Mouse (Mus musculus) WW6 (cell line): Measurements from ENCODE around the gene C1rl.
"Not testable (repeated sequence)": the region's sequence is repeated elsewhere in the genome, so short reads cannot be mapped to it uniquely, and the experiment has no call there.

Experiments
- DNase-seq: peaks from one replicate; pipeline ENCODE4 v3.0.0-alpha.2; 2013; ENCODE audit warnings: low read depth, low spot score

Gene C1rl

GRCm38 (mm10) chr6:124472801-124473200, 20.1 kb upstream of the C1rl start:
- no peak for DNase-seq

- no peak for DNase-seq
Observed at GRCm38 (mm10) chr6:124474621-124475020, 18.3 kb upstream of the C1rl start.

- DNase-seq, result not testable (repeated sequence)
Observed at GRCm38 (mm10) chr6:124475335-124476075, 17.4 kb upstream of the C1rl start.

GRCm38 (mm10) chr6:124476216-124476615, 16.7 kb upstream of the C1rl start:
- no peak for DNase-seq

GRCm38 (mm10) chr6:124476796-124477195, 16.1 kb upstream of the C1rl start:
- no peak for DNase-seq

GRCm38 (mm10) chr6:124477221-124477655, 15.7 kb upstream of the C1rl start:
- no peak for DNase-seq

GRCm38 (mm10) chr6:124477922-124478651, 14.8 kb upstream of the C1rl start:
- no peak for DNase-seq

- DNase-seq, result no peak
Observed at GRCm38 (mm10) chr6:124478874-124479572, 13.9 kb upstream of the C1rl start.

GRCm38 (mm10) chr6:124479573-124479930, 13.4 kb upstream of the C1rl start:
- DNase-seq, result no peak

GRCm38 (mm10) chr6:124480295-124480694, 12.6 kb upstream of the C1rl start:
- DNase-seq, result no peak

GRCm38 (mm10) chr6:124481571-124481970, 11.3 kb upstream of the C1rl start:
- no peak for DNase-seq

GRCm38 (mm10) chr6:124483831-124484230, 9.1 kb upstream of the C1rl start:
- not testable (repeated sequence) for DNase-seq

- DNase-seq, result no peak
Observed at GRCm38 (mm10) chr6:124484851-124485250, 8.1 kb upstream of the C1rl start.

- no peak for DNase-seq
Observed at GRCm38 (mm10) chr6:124485414-124486144, 7.3 kb upstream of the C1rl start.

GRCm38 (mm10) chr6:124487509-124487908, 5.4 kb upstream of the C1rl start:
- no peak for DNase-seq

- no peak for DNase-seq
Observed at GRCm38 (mm10) chr6:124488952-124489351, 4.0 kb upstream of the C1rl start.

- no peak for DNase-seq
Observed at GRCm38 (mm10) chr6:124491427-124491826, 1.5 kb upstream of the C1rl start.

- no peak for DNase-seq
Observed at GRCm38 (mm10) chr6:124493886-124494285, 973 bp downstream of the C1rl start.

- DNase-seq, result no peak
Observed at GRCm38 (mm10) chr6:124496054-124496453, 3.1 kb downstream of the C1rl start.

GRCm38 (mm10) chr6:124499914-124500566, 7.1 kb downstream of the C1rl start:
- no peak for DNase-seq

- DNase-seq, result no peak
Observed at GRCm38 (mm10) chr6:124501473-124501872, 8.6 kb downstream of the C1rl start.
